Mouse (Mus musculus) frontal cortex, postnatal 36 days (tissue): ENCODE results near the gene Slc12a5.

Experiments used
- DNase-seq, 2 experiments: peaks; one replicate each; pipeline ENCODE4 v3.0.0; 2022; ENCODE audit warnings: low spot score in 2 of 2

The Slc12a5 gene

GRCm38 (mm10) chr2:164947506-164947905 lies 13.1 kb upstream of the Slc12a5 start:
- no peak for DNase-seq

- no peak for DNase-seq
Observed at GRCm38 (mm10) chr2:164947930-164948329, 12.7 kb upstream of the Slc12a5 start.

- no peak for DNase-seq
Observed at GRCm38 (mm10) chr2:164948962-164949361, 11.6 kb upstream of the Slc12a5 start.

GRCm38 (mm10) chr2:164950501-164950900 lies 10.1 kb upstream of the Slc12a5 start:
- DNase-seq: no peak

- DNase-seq: no peak
Observed at GRCm38 (mm10) chr2:164951745-164952144, 8.9 kb upstream of the Slc12a5 start.

- DNase-seq: no peak
Observed at GRCm38 (mm10) chr2:164952448-164952847, 8.2 kb upstream of the Slc12a5 start.

GRCm38 (mm10) chr2:164953224-164953623 lies 7.4 kb upstream of the Slc12a5 start:
- DNase-seq: peak; percentile 71 to 84

GRCm38 (mm10) chr2:164955725-164956124 lies 4.9 kb upstream of the Slc12a5 start:
- no peak for DNase-seq

GRCm38 (mm10) chr2:164956195-164956594 lies 4.4 kb upstream of the Slc12a5 start:
- no peak for DNase-seq

GRCm38 (mm10) chr2:164957548-164958315 lies 2.9 kb upstream of the Slc12a5 start:
- no peak for DNase-seq

GRCm38 (mm10) chr2:164961506-164962182 lies 1.0 kb downstream of the Slc12a5 start:
- peak; percentile 78 to 79 for DNase-seq

GRCm38 (mm10) chr2:164962183-164962580 lies 1.6 kb downstream of the Slc12a5 start:
- DNase-seq: peak in 1 of 2 experiments; percentile 22

- DNase-seq: peak in 1 of 2 experiments; percentile 51
Observed at GRCm38 (mm10) chr2:164964242-164964894, 3.8 kb downstream of the Slc12a5 start.

GRCm38 (mm10) chr2:164964981-164965380 lies 4.4 kb downstream of the Slc12a5 start:
- DNase-seq: peak in 1 of 2 experiments; percentile 19

- DNase-seq: no peak
Observed at GRCm38 (mm10) chr2:164966381-164966780, 5.8 kb downstream of the Slc12a5 start.

GRCm38 (mm10) chr2:164967193-164967592 lies 6.6 kb downstream of the Slc12a5 start:
- peak in 1 of 2 experiments; percentile 34 for DNase-seq

GRCm38 (mm10) chr2:164967761-164968440 lies 7.3 kb downstream of the Slc12a5 start:
- peak; percentile 77 to 84 for DNase-seq

- DNase-seq: peak; percentile 58 to 64
Observed at GRCm38 (mm10) chr2:164968451-164968851, 7.8 kb downstream of the Slc12a5 start.

GRCm38 (mm10) chr2:164969348-164969781 lies 8.8 kb downstream of the Slc12a5 start:
- peak in 1 of 2 experiments; percentile 53 for DNase-seq

GRCm38 (mm10) chr2:164970631-164971196 lies 10.1 kb downstream of the Slc12a5 start:
- peak; percentile 72 to 75 for DNase-seq

- no peak for DNase-seq
Observed at GRCm38 (mm10) chr2:164972646-164973045, 12.0 kb downstream of the Slc12a5 start.
